Mouse (Mus musculus): ENCODE data around the gene Hrh1.

DNA sequence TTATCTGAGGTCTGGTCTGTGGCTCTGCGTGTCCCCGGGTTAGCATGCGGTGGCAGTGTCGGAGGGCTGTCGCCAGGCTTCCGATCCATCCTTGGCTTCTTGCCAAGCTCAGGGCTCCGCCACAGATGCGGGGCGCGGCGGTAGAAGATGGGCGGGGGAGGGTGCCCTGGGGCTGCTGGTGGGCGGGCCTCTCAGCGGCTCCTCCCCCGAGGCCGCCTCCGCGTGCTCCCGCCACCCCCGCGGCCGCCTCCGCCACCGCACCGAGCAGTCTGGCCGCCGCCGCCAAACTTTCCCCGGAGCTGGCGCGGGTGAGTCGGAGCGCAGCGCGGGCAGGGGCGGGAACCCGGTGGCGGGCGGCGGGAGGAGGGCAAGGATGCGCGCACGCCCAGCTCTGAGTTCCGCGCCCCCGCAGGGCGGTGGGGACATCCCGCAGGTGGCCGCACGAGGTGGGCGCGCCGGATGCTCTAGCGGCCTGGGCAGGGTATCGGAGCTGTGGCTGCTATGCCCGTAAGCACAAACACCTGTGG lies at the start of gene Hrh1:
- TF ChIP-seq EP300 (IDR thresholded peaks at IDR 0.05) (no peak), CTCF (IDR thresholded peaks at IDR 0.05) (no peak)

Measured in lung, postnatal 0 days (tissue).